Mouse (Mus musculus) brain, adult 2 months (tissue): ENCODE data around the gene Osr1.

ENCODE experiments used
- DNase-seq: peaks from one replicate; pipeline ENCODE4 v3.0.0; 2011; ENCODE audit warnings: low read depth, low spot score

Osr1 gene

GRCm38 (mm10) chr12:9569971-9570370, at the start of gene Osr1:
Gene Osr1, plus strand, starts transcription at chr12:9570116.
- peak; percentile 65 for DNase-seq

DNA sequence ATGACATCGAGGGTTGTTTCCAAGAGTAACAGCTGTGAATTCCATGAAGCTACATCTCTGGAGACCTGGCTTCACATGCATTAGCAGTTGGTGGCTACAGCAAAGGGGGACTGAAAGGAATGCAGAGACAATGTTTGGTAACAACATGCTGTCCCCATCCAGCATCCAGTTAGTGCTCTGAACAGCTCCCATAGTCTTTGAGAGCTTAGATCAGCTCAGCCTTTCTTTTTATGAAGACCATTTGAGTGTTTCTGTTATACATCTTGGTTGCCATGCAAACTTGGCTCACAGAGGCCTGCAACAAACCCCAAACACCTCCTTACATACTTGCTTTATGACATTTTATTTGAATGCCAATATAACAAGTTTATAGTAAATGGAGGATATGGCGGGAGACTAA, 19.6 kb upstream of the Osr1 start:
- DNase-seq: no peak

- no peak for DNase-seq
These were observed 5.0 kb upstream of the Osr1 start for GRCm38 (mm10) chr12:9564956-9565355.

DNA sequence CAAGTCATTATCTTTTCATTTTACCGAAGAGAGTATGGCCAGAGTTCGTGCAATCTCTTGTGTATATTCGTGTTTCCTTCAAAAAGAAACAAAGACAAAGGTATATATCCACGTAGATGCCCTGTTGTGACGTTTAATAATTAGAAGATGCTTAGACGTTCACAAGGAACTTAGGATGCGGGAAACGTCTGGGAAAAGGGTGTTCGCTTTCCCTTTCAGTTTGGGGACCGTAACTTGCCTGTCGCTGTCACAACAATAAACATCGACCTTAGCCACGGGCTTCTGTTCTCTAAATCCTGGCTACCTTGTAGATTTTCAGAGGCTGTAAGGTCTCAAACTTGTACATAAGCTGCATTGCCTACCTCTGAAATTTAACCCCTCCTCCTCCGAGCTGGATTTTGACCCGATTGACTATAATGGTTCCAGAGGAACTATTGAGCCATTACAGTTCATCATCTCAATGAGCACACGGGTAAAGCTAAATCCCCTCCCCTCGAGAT, 630 bp downstream of the Osr1 start:
- DNase-seq: no peak

- DNase-seq: no peak
These were observed 1.5 kb downstream of the Osr1 start for GRCm38 (mm10) chr12:9571276-9571940.

GRCm38 (mm10) chr12:9572022-9572421, 2.1 kb downstream of the Osr1 start:
- DNase-seq: no peak

- DNase-seq: no peak
These were observed 3.8 kb downstream of the Osr1 start for GRCm38 (mm10) chr12:9573682-9574081.

DNA sequence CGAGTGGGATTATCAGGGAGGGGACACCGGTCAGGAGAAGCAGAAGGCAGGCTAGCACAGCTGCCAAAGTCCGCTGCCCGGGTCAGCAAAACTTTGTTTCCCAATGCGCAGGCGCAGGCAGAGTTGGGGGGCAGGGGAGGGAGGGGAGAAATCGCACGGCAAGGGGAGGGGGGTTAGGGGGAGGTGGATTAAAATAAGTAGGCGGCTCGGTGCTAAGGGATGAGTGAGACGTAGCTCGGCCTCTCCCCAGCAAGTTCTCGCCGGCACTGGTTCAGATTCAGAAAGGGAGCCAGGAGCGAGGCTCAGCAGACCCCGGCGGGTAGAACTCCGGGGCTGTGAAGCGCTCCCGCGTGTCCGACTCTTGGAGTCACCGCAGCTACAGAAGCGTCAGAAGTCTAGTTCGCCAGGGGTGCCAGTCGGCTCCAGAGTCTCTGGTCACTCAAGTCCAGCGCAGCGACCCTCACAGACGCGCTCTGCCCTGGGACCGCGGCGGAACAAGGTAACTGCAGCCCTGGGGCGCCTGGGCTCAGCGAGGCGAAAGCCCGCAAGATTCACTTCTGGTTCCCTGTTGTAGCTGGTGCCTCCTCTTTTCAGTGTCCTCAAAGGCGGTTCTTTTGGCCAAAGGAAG, 4.4 kb downstream of the Osr1 start:
- DNase-seq: no peak

DNA sequence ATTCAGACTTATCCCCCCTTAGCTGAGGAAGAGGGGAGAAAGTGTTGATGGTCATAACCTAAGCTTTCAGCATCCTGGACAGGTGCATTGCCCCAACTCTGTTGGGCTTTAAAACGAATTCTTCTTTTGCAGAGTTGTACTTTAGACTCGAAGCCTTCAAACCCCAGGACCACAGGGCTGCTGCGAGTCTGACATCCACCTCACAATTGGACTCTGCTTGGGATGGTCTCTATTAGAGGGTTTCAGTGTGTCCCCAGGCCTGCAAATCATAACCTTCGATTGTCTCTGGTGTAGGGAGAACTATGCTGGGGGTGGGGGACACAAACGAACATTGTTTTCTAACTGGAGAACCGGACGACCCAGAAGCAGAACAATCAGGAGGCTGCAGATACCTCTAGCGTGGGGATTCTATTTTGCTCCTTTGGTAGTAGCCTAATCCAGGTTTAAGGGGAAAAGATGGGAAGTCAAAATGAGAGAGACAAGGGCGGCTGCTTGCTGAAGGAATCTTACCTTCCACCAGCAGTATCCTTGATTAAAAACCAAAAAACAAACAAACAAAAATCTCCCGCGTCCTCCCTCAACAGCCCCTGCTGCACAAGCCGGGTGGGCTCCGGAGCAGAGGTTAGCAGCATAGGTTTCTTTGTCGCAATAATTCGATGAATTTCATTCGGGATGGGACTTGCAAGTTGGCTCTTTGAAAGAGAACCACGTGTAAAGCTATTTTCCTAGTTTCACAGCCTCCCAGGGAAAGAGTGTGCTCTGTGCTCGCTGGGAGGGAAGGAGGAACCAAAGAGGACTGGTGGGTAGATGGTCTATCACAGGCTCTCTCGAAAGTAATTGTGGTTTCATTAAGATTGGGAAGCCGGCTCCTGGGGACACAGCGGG, 5.5 kb downstream of the Osr1 start:
- DNase-seq: no peak

GRCm38 (mm10) chr12:9576043-9576538, 6.2 kb downstream of the Osr1 start:
- no peak for DNase-seq

DNA sequence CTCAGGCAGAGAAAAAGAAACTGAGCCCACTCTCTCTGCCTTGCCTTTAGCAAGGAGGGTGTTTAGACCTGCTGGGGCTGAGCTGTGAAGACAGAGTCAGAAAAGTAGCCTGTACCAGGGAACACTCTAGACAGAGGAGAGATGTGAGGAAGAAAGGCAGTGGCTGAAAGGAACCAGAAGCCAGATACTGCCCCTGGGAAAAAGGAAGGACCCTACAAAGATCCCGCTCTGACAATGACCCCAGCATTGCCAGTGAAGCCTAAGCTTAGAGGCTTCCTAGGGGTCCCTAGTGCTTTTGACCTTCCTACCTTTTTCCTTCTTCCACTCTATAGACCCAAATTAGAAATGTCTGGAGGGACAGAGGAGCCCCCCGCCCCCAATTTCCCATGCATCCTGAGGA, 7.7 kb downstream of the Osr1 start:
- no peak for DNase-seq

- DNase-seq: no peak
These were observed 8.7 kb downstream of the Osr1 start for GRCm38 (mm10) chr12:9578591-9578990.

GRCm38 (mm10) chr12:9579301-9580030, 9.6 kb downstream of the Osr1 start:
- no peak for DNase-seq

DNA sequence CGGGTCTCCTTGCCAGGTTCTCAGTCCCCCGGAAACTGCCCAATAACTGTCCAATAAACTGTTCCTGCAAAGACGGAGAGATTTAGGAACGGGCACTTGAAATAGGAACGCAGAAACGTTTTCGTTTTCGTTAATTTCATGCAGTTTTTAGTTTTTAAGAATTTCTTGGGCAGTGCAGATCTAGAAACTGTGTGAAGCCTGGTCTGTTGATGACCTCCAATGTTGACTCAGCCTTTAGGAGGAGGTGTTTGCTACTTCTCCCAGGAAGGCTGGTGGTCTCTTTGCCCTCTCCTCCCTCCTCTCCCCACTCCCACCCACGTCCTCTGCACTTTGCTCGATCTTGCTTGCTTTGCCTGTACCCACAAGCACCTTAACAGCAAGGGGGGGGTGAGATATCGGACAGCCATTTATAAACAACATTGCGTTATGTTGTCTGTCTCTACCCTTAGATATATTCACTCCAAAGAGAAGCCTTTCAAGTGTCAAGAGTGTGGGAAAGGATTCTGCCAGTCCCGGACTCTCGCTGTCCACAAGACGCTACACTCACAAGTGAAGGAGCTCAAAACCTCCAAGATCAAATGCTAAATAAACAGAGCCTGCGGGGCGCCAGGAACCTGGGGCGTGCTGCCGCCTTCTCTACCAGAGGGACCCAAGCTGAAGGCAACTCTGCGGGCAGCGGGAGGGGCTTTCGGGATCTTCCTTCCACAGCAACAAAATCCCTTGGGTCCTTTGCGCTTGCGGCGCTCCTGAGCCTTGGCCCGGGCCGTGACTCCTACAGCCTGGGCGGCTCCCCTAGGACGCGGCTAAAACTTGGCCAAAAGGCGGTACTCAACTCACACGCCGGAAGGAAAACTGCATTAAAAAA, 10.4 kb downstream of the Osr1 start:
- no peak for DNase-seq

DNA sequence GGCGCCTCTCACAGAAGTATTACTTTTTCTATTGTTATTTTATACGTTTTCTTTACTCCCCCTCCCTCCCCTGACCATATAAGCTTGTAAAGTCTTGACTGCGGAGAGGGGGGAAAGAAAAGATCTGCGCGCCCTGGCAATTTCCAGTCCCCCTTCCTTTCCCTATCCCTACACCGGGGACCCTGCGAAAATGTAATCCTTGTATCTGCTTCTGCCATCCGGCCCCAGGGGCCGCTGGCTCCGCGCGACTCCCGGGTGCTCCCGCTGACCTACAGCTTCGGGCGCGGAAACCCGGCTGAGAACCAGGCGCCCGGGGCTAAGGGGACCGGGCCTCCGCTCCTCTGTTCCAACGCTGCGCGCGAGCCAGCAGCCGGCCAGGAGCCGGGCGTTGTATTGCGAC, 11.1 kb downstream of the Osr1 start:
- DNase-seq: no peak

DNA sequence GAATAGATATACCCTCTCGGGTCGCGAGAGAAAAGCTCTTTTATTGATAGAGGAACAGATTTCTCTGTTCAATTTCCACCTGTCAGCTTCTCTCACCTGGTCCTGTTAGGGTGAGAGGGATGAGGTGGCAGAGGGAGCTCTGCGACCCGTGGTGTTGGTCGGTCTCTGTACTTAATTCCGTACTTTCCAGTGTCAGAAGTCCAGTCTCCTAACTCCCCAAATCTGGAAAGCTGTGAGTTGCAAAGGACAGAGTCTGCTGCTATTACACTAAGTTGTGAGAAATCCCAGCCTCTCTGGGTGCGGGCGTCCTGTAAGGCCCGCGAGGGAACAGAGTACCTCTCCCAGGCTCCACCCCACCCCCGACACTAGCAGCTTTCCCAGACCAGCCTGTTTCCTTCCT, 11.6 kb downstream of the Osr1 start:
- DNase-seq: no peak

DNA sequence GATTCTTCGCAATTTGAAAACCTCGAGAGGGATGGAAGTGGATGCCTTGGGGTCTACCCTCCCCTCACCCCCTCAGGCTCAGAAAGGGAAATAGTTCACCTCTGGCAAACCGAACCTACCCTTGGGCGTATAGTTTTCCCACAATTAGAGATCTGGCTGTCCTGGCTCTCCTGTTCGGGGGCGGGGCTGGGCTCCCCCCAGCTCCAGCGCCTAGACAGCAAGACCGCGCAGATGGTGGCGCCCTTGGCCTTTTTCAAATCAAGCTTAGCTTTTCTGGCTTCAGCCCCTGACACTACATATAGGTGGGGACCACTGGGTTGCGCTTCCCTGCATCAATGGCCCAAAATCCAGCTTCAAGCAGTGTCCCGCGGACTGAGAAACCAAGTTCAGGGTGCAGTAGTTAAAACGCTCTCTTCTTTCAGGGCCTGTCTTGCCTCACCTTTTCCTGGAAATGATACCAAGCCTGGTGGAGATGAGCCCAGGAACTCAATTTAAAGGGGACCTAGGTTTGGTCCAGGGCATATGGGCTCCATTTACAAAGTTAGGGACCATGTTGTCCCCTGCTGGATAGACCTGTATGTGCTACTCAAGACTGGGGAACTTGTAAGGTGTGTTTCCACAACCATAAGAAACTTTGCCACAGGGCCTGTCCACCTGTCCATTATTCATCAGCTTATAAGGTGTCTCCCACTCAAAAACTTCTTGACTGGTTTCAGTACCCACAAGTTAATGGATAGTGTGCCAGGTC, 12.5 kb downstream of the Osr1 start:
- DNase-seq: no peak

GRCm38 (mm10) chr12:9583380-9583779, 13.5 kb downstream of the Osr1 start:
- DNase-seq: no peak

DNA sequence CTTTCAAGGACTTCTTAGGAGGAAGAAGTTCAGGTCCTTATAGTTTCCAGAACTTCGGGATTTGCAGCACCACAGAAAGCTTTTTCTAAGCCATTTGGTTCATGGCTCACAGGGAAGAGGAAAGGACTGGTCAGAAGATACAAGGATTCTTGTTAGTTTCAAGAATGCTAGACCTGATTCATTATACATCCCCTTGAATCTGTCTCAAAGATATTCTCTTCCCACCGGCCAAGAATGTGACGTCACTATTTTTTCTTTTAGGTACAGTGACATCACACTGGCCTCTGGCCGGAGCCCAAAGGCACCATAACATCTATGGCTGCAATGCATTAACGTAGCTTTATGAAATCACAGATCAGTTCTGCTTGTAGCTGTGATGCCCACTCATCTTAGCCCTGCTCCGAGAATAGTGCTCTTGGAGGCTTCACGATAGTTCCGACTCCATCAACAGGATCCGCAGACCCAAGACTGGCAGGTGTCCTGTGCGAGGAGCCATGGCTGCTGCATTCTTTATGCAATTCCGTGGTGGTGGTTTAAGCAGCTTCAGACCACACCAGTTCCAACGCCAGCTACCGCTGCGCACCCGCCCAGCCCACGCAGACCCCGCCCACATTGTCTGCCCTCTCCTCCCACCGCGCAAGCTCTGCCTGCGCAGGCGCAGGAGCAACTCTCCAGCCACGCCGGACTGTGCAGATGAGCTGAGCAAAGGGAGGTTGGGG, 14.6 kb downstream of the Osr1 start:
- DNase-seq: peak; percentile 42
